Mouse (Mus musculus) kidney, adult 8-10 months (tissue): ENCODE data around the gene Lingo1.
A peak's percentile ranks its signal among the peaks of the same experiment; 100 is the strongest.

ENCODE experiments used
- DNase-seq, 2 experiments: peaks; one replicate each; pipeline ENCODE4 v3.0.0; 2022

The Lingo1 gene

GRCm38 (mm10) chr9:56795721-56796655, at the start of gene Lingo1:
Lingo1 (minus strand) TSS chr9:56796468.
- DNase-seq, result no peak

DNA sequence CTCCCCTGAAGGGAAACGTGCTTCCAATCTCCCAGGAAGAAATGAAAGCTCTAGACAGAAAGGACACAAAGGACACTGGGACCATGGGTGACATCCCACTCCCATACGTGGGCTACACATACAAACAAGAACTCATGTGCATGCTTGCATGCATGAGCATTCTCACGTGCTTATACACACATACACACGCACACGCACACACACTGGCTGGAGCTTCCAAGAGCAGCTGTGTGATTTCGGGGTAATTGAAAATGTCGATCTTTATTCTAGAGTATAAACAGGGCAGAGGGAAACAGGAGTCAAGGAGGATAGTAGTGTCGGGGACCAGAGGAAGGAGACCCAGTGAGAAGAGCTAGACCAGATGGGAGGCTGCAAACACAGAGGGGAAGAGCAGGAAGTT, 48.4 kb upstream of the Lingo1 start:
- DNase-seq, result no peak

- peak; percentile 54 to 78 for DNase-seq
Measured at GRCm38 (mm10) chr9:56843679-56844188, 47.5 kb upstream of the Lingo1 start.

GRCm38 (mm10) chr9:56842303-56842719, 46.0 kb upstream of the Lingo1 start:
- no peak for DNase-seq

DNA sequence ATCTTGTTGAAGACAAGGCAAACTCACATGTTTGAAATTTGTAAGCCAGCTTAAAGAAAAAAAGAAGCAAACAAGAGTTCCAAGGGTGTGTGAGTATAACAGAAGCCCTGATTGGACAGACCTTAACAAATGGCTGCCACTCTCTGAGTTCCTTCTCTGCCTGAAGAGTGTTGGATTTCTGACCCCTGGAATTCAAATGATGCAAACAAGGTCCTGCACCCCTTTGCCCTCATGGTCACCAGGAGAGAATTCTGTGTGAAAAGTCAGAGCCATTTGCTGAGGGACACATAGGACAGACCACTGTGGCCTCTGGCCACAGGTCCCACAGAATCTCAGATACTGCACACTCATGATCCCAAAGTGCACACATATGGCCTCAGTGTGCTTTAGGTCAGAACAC, 45.6 kb upstream of the Lingo1 start:
- DNase-seq, result no peak

GRCm38 (mm10) chr9:56840721-56841120, 44.5 kb upstream of the Lingo1 start:
- DNase-seq, result no peak

DNA sequence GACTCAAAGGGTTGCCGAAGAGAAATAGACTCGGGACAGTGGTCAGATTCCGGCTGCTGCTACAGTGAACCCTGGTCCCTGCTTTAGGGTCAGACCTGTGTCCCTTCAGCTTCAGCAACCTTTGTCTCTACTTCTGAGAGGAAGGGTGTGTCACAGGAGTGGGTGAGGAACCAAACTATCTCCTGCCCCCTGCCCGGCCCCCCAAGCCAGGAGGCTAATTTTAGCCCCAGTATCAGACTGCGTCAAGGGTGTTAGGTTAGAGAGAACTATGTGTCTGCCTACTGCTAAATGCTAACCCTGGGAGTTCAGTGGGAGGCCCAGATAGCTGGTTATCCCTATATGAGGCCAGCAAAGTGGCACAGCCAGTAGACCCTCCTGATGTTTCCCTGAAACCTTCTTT, 38.9 kb upstream of the Lingo1 start:
- no peak for DNase-seq

DNA sequence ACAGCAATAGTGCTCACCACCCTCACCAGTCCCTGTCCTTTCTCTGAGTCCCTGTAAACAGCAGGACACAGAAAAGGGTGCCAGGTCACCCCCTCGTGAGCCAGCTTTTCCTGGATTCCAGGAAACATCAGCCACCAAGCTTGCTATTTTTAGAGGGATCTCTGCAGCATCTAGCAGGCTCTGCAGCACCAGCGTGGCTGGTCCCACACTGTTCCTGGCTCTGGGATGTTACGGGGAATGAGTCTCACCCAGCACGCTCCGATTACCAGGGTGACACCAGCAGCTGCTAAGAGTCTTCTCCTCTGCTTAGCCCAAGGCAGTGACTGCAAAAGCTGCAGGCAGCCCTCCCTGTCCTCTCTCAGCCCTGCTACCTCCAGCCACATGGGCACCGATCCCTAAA, 36.6 kb upstream of the Lingo1 start:
- DNase-seq, result no peak

DNA sequence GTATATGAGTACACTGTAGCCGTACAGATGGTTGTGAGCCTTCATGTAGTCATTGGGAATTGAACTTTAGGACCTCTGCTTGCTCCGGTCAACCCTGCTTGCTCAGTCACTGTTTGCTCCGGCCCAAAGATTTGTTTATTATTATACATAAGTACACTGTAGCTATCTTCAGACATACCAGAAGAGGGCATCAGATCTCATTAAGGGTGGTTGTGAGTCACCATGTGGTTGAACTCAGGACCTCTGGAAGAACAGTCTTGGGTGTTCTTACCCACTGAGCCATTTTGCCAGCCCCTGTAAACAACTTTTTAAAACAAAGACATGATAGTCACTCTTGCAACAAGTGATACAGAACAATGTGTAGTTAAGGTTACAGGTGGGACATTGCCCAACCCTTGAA, 35.6 kb upstream of the Lingo1 start:
- DNase-seq, result no peak

GRCm38 (mm10) chr9:56830162-56830561, 33.9 kb upstream of the Lingo1 start:
- peak in 1 of 2 experiments; percentile 18 for DNase-seq

DNA sequence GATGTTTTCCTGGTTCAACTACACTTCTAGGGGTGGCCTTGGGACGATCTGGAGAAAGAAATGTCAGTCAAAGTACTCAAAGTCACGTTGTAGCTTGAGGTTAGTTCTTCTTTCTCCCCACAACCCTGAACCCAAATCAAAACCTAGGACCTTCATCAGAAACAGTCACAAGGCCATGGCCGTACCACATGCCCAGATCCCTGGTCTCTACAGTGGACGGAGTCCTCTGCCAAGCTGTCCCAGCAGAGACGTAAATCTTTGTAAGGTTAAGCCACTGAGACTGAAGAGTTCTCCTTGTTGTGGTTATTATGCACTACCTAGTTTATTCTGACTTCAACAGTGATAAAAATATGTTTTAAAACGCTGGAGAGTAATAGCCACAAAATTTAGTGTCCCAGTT, 32.6 kb upstream of the Lingo1 start:
- DNase-seq, result no peak

GRCm38 (mm10) chr9:56828146-56828545, 31.9 kb upstream of the Lingo1 start:
- DNase-seq, result no peak

DNA sequence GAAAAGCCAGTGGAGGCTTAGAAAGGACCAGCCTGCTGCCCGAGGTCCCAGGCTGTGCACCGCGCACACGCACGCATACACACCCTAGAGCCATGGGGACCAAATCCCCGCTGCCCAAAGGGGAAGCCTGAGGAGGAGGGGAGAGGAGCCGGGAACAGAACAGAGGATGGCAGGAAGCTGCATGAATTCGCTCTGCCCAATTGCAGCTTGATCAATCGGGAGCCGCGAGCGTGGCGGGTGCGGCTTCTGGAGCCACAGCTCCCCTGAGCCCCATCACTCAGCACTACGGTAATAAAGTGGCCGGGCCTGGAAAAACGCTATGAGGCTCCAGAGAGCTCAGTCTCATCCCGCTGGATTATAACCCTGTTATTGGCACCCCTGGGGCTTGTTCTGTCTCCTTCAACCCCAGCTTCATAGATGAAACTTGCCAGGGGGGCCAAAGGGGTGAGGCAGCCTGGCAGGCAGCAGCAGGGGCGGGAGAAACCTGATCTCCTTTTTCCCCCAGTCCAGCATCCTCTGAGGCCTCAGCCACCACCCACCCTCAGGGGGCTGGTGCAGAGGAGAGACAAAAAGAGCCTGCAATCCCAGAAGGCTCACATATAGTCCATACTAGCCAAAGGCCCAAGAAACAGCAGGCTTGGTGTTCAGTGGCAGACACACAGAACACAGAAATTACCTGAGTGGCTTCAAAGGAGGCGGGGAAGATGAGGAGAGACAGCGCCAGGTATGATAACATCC, 29.4 kb upstream of the Lingo1 start:
- no peak for DNase-seq

- DNase-seq, result peak in 1 of 2 experiments; percentile 13
Measured at GRCm38 (mm10) chr9:56824900-56825299, 28.6 kb upstream of the Lingo1 start.

DNA sequence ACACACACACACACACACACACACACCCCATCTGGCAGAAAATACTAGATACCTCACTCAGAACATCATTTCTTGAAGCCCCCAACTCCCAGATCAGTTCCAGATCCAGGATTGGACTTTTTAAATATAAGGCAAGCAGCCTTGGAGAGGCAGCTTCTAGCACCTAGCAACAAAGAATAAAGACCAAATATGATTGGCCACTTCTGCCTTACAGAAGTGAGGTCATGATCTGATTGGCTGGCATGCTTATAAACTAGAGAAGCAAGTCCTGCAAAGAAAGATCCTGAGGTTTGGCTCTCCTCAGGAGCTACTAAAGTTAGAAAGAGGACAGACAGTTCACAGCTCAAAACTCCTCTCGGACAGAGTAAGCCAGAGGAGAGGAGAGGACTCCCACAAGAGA, 14.6 kb upstream of the Lingo1 start:
- no peak for DNase-seq

DNA sequence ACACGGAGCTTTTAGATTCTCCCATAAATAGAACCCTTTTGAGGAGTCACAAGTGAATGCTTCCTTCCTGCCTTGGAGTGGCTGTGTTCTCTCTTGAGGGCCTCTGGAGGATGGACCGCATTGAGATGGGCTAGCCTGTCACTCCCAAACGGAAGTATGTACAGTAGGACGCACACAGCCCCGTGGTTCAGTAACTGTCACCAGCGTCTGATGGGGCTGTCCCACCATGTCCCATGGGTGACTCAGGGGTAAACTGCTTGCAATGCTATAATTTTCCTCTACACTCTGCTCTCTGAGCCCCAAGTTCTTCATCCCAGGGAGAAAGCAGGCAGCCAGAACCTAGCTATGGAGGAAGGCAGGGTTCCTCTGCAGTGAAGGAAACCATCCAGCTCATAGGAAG, 11.7 kb upstream of the Lingo1 start:
- no peak for DNase-seq

GRCm38 (mm10) chr9:56803146-56803545, 6.9 kb upstream of the Lingo1 start:
- DNase-seq, result no peak

GRCm38 (mm10) chr9:56797876-56798275, 1.6 kb upstream of the Lingo1 start:
- DNase-seq, result peak; percentile 15 to 66

DNA sequence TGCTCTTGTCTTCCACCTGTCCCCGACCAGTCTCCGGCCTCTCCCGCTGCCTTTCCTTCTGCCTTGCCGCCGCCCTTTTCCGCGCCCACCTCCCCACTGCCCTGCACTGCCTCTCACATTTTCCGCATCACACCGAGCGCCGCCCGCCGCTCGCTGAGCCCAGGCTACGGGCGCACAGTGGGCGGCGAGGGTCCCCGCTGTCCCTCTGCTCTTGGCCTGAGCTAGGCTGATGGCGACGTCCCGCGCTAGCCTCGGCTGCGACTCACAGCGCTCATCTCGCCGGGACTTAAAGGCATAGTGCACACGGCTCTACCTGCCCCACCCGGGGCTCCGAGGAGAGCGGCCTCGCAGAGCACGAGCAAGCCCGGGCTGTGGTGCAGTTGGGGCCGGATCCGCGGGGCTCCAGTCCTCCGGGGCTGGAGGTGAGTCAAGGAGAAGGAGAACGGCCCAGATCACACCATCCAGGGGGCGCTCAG, 426 bp upstream of the Lingo1 start:
- no peak for DNase-seq

DNA sequence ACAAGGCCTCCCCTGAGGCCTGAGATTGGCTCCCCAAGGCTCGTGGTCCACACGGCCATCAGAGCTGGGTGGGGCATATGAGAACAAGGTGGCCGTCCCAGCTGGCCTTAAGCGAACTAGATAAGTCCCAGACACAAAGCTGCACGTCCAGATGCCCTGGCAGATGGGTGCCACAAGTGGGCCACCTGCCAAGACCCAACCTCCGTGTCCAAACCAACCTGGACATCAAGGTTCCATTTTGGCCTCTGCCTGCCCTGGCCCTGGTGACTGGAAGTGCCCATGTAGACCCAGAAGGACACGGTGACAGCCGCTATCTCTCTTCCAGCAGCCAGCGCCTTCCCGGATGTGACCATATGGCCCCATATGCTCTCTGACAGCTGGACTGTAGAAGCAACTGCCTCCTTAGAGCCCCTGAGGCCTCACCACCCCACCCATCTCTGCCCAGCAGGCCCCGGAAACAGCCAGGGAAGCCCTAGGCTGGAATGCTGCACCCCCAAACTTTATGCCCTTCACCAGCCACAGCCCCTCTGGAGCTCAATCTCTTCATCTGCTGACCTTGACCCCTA, 4.5 kb downstream of the Lingo1 start:
- DNase-seq, result no peak

GRCm38 (mm10) chr9:56784576-56784975, 11.7 kb downstream of the Lingo1 start:
- no peak for DNase-seq

DNA sequence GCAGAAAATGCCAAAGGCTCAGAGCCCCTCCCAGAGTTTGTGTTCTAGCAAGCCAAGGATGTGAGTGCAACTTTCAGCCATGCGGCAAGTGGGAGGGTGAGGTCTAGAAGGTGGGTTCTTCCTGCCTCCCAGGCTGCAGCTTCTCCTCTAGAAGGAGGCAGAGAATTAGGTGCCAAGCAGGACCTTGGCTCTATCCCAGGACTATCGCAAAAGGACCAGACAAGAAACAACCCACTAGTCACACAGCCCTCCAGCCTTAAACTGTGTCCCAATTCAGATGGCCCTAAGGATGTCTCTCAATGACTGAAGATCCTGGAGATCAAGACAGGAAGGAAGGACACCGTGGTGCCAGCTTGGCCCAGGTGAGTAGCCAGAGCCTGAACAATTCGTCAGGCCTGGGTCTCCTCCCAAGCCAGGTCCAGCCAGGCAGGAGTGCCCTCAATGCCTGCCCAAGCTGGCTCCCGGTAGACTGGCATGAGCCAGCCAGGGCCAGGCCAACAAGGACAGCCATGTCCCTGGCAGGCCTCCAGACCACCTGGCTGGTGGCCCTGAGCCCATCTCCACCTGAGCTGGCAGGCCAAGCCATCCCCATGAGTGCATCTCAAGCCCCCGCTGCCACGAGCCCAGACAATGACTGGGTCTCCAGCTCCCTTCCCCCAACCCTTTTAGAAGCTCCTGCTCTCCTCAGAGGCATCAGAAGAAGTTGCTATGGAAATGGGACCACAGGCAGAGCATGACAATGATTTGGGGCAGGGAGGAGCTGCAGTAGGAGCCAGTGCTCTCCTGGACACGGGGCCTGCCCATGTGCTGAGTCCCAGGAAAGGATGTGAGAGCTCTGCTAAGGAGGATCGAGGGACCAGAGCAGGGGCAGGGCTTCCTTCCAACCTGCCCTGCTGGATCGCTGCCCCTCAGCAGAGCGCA, 19.1 kb downstream of the Lingo1 start:
- DNase-seq, result peak; percentile 11 to 19
